Mouse (Mus musculus) thymus, adult 2 months (tissue): ENCODE data around the gene Fkrp. TPM values are rescaled to one million over a fixed set of nuclear protein-coding genes. Genes with fewer than 3 reads are reported as not detected.

Experiments used
- DNase-seq: peaks from one replicate; pipeline ENCODE4 v3.0.0; 2021
- H3K27ac ChIP-seq: fragments of 200-500 bp; 2 replicates; pipeline ENCODE4 v1.5.1; 2012; ENCODE audit warnings: low read length, control low read depth; ENCODE audit not compliant: control insufficient read depth, insufficient read depth
- H3K27me3 ChIP-seq: fragments of 200-500 bp; 2 replicates; pipeline ENCODE4 v1.6.1; 2012; ENCODE audit warnings: mild to moderate bottlenecking, low read length, moderate library complexity, mixed read lengths; ENCODE audit not compliant: control insufficient read depth, insufficient read depth
- H3K36me3 ChIP-seq: fragments of 200-500 bp; 2 replicates; pipeline ENCODE4 v1.6.1; 2012; ENCODE audit warnings: mild to moderate bottlenecking, low read length, moderate library complexity; ENCODE audit not compliant: control insufficient read depth, insufficient read depth
- H3K4me1 ChIP-seq: fragments of 200-500 bp; replicated peaks from 2 replicates; pipeline ENCODE4 v1.6.1; 2012; ENCODE audit warnings: low read length; ENCODE audit not compliant: control insufficient read depth, insufficient read depth
- H3K4me3 ChIP-seq: fragments of 200-500 bp; 2 replicates; pipeline ENCODE4 v1.5.1; 2012; ENCODE audit warnings: mild to moderate bottlenecking, low read length, control low read depth, moderate library complexity; ENCODE audit not compliant: control insufficient read depth, insufficient read depth
- CTCF ChIP-seq: fragments of 200-500 bp; IDR thresholded peaks from 2 replicates; pipeline ENCODE4 v1.5.1; 2012; ENCODE audit warnings: mild to moderate bottlenecking, control low read depth, low read length, moderate library complexity, borderline replicate concordance; ENCODE audit not compliant: control insufficient read depth, poor library complexity, insufficient read depth; ENCODE audit errors: extremely low read depth
- POLR2A ChIP-seq: fragments of 200-500 bp; IDR thresholded peaks from 2 replicates; pipeline ENCODE4 v1.6.1; 2012; ENCODE audit warnings: mild to moderate bottlenecking, low read length, control low read depth, moderate library complexity; ENCODE audit not compliant: control insufficient read depth, poor library complexity, insufficient read depth; ENCODE audit errors: extremely low read depth
- WGBS: fragments of 180-500 bp; shearing (Covaris S2); methylation state at CpG from one replicate; pipeline ENCODE4 v1.1.7; 2018; 5-methylcytosine and 5-hydroxymethylcytosine counted together
- polyA plus RNA-seq: library from polyadenylated mRNA; depleted of rRNA; stranded (reverse); fragments of >200 nt; gene quantifications from 2 replicates; pipeline ENCODE4 v1.2.3, GENCODE M21; 2012; rRNA removed

The Fkrp gene
- 48.7 and 51.5 TPM in 2 replicates for polyA plus RNA-seq

DNA sequence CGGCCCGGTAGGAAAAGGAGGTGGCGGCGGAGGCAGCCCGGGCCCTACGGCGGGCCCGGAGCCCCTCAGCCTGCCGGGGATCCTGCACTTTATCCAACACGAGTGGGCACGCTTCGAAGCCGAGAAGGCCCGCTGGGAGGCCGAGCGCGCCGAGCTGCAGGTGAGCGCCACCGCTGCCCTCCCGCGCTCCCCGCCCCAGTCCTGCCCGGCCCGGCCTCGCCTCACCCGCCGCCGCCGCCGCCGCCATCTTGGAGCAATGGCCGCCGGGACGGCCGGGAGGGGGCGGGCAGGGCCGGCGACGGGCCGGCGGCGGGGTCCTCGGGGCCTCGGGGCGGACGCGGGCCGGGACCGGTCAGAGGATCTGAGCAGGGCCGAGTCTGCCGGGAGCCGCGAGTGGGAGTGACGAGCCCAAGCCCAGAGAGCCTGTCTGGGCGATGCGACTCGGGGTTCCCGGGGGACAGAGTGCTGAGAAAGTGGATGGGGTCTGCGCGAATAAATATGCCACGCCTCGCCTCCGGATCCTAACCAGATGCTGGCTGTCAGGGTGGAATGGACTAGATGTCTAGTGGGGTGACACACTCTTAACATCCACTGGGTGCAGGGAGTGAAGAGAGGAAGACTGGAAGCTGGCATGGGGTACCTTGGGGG is at the start of gene Fkrp:
Gene Fkrp (minus strand): TSS at position 258 of the 648 bp plus-strand sequence.
- DNase-seq, result peak; percentile 63
- WGBS, result under 1% methylated on average over 63 of the region's 64 CpGs
- Histone ChIP-seq H3K27me3 (no peaks in the 10 kb centered on the region), H3K27ac (0 out of 2 replicates have a peak within 1 kb of the TSS, but pooled peaks have one; percentile 20), H3K36me3 (no peaks in the 10 kb centered on the region), H3K4me1 (peaks cover 22% of the 10 kb centered on the region), H3K4me3 (peak within 1 kb of the TSS; percentile 97)
- TF ChIP-seq POLR2A (no peak; the same call in 1 of the 2 replicates), CTCF (peak; percentile 32; the same call in 1 of the 2 replicates)

DNA sequence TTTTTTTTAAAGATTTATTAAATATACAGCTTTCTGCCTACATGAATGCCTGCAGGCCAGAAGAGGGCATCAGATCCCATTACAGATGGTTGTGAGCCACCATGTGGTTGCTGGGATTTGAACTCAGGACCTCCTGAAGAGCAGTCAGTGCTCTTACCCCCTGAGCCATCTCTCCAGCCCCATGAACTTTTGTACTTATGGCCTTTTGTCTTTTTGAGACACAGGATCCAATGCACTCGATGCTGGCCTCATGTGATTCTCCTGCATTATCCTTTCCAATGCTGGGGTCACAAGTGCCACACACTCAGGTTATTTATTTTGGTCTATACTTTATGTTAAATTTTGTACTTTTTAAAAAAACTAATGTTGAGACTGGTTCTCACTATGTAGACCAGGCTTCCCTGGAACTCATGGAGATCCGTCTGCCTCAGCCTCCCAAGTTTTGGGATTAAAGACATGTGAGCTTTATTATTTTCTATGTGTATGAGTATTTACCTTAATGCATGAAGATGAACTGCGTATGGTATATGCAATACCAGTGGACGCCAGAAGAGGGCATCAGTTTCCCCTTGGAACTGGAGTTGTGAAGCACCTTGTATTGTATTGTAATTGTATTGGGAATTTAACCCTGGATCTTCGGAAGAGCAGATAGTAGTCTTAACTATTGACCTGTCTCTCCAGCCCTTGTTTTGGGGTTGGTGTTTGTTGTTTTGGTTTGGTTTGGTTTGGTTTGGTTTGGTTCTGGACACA is 43.5 kb upstream of the Fkrp start:
- peaks cover 95% of the 10 kb centered on the region for H3K36me3 ChIP-seq
- no peak overlapping the region for H3K27ac ChIP-seq
- H3K27me3 ChIP-seq, result no peaks in the 10 kb centered on the region
- DNase-seq, result peak; percentile 64
- no peak overlapping the region for H3K4me3 ChIP-seq
- H3K4me1 ChIP-seq, result no peaks in the 10 kb centered on the region
- TF ChIP-seq CTCF, result no peak
- TF ChIP-seq POLR2A, result no peak
- 53% methylated on average over 5 of the region's 5 CpGs for WGBS

DNA sequence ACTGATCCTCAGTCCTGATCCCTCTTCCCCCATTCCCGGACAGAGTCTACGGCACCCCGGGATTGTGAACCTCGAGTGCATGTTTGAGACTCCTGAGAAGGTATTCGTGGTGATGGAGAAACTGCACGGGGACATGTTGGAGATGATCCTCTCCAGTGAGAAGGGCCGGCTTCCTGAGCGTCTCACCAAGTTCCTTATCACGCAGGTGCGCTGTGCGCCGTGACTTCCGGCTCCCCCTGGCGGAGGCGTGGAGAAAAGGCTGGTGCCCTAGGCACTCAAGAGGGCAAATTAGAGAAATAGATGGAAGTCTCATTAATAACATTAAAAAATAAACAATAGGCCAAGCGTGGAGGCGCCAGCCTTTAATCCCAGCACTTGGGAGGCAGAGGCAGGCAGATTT is 41.8 kb upstream of the Fkrp start:
- TF ChIP-seq POLR2A (no peak), CTCF (peak; percentile 80)
- peaks cover 95% of the 10 kb centered on the region for H3K36me3 ChIP-seq
- WGBS, result 54% methylated on average over 17 of the region's 17 CpGs

DNA sequence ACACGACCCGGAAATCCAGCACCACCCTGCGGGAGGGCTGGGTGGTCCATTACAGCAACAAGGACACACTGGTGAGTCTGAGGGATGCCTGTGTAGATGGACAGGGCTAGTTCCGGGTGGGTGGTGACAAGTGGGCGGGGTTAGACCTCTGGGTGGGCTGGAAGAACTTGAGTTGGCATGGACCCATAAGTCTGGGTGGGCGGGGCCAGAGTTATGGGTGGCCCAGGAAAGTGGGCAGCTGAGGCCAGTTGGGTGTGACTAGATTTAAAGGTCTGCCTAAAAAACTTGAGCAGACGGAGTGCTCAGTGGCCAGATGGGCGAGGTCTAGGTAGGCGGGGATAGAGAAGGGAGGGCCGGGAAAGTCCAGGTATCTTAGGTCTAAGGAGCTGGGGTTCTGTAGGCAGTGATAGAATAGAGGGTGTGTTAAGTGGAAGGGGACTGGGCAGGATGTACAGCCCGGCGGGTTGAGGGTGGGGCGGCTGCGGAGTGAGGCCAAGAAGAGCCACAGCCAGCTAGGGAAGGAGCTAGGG is 36.8 kb upstream of the Fkrp start:
- DNase-seq, result no peak
- Histone ChIP-seq H3K27me3 (no peaks in the 10 kb centered on the region), H3K36me3 (peaks cover 96% of the 10 kb centered on the region), H3K4me1 (0 out of 2 replicates have a peak, but pooled peaks cover 2% of the 10 kb centered on the region), H3K27ac (no peak overlapping the region), H3K4me3 (no peak overlapping the region)
- WGBS, result 98% methylated on average over 14 of the region's 14 CpGs
- TF ChIP-seq CTCF, result no peak
- TF ChIP-seq POLR2A, result no peak

More for the DNA sequence above, 41.8 kb upstream of the Fkrp start:
- DNase-seq, result peak; percentile 57
- Histone ChIP-seq H3K27ac (no peak overlapping the region), H3K4me1 (no peaks in the 10 kb centered on the region), H3K27me3 (no peaks in the 10 kb centered on the region), H3K4me3 (no peak overlapping the region)

- Histone ChIP-seq H3K4me1 (0 out of 2 replicates have a peak, but pooled peaks cover 2% of the 10 kb centered on the region), H3K27ac (no peak overlapping the region), H3K27me3 (no peaks in the 10 kb centered on the region), H3K36me3 (peaks cover 97% of the 10 kb centered on the region), H3K4me3 (no peak overlapping the region)
- no peak for DNase-seq
- TF ChIP-seq CTCF, result no peak
- no peak for TF ChIP-seq POLR2A
- WGBS, result 98% methylated on average over 4 of the region's 4 CpGs
Observed at GRCm38 (mm10) chr7:16851636-16852035, 35.1 kb upstream of the Fkrp start.

- Histone ChIP-seq H3K4me1 (peaks cover 4% of the 10 kb centered on the region; the same call in 1 of the 2 replicates), H3K27ac (no peak overlapping the region), H3K36me3 (peaks cover 66% of the 10 kb centered on the region), H3K27me3 (no peaks in the 10 kb centered on the region), H3K4me3 (no peak overlapping the region)
- peak; percentile 56 for DNase-seq
- WGBS, result 80% methylated on average over 17 of the region's 17 CpGs
- TF ChIP-seq CTCF (peak; percentile 68; the same call in 1 of the 2 replicates), POLR2A (no peak)
Observed at GRCm38 (mm10) chr7:16848579-16848978, 32.0 kb upstream of the Fkrp start.
